Mouse (Mus musculus): ENCODE measurements at regions not wholly inside any gene's neighbourhood (a gene's known extent, or its start where the extent isn't known, plus 50 kb on each side); places are given as distances from the start of the nearest gene placed in this dataset.

DNA sequence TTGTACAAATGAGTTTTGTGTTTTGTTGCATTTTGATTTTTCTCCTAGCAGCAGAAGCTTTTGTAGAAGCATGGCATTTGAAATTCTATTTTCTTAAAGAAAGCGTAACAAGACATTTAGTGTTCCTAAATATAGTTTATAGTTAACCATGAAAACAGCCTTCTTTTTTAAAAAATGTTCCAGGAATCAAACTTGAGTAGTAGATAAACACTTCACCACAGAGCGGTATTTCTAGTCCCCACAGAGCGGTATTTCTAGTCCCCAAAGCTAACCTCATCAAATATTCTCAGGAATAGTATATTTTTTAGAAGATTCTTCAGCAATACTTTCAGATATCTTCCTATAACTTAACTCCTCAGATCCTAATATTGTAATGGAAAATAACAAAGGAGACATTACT lies 2146.6 kb downstream of the 9330182O14Rik start:
- no peak for ATAC-seq (ENCODE audit: insufficient number of reproducible peaks, low FRiP score, low TSS enrichment)

DNA sequence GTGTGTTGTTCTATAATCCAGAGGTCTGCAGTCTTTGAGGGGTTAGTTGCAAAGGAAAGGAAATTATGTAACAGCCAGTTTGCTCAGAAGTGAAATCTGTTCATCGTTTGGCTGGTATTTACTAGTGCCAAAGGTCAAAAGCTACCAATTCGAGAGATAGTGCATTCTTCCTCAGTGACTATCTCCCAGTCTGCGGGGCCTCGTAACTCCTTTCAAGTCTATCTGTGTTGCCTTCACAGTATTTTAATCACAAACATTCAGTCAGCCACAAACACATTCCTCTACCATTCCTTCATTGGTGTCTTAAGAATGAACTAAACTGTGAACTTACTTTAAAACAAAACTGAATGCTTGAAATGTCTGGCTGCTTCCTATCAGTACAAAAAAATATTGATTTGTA lies 2162.2 kb downstream of the 9330182O14Rik start:
- no peak for ATAC-seq (ENCODE audit: insufficient number of reproducible peaks, low FRiP score, low TSS enrichment)

DNA sequence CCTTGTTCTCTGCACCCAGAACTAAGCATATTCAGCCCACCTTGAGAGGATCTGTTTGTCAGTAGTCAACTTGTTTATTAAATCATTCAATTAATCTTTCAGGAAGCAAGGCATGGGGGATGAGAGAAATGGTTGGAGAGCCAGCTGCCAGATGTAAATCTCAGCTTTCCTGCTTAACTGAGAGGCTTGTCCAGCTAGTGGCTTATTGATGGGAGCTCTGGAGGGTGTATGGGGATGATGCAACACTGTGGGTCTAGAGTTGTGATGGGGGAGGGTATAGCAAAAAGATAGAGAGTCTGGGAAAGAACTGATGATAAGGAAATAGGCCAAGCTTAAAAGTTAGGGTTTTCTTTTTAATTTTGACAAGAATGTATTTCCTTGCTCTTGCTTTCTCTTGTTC lies 2163.3 kb downstream of the 9330182O14Rik start:
- no peak for ATAC-seq (ENCODE audit: insufficient number of reproducible peaks, low FRiP score, low TSS enrichment)

- ATAC-seq (ENCODE audit: insufficient number of reproducible peaks, low FRiP score, low TSS enrichment): no peak
These were observed 2167.8 kb downstream of the 9330182O14Rik start for GRCm38 (mm10) chr15:42301956-42302355.

DNA sequence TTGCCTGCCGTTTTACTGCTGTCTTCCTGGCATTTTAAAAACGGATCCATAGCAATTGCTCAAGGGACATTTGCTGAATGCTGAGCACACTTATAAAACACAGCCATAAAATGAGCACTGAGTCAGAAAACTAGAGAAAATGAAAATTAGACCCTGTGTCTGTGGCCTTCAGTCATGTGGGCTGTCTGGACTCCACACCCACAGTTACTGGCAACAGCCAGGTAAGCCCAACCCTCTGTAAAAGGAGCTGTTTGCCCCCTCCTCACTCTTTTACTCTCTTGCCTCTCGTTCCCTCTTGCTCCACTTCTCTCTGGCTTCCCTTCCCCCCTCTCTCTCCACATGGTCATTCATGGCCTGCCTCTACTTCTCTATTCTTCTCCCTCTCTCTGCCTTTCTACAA lies 2169.9 kb downstream of the 9330182O14Rik start:
- ATAC-seq (ENCODE audit: insufficient number of reproducible peaks, low FRiP score, low TSS enrichment): no peak

DNA sequence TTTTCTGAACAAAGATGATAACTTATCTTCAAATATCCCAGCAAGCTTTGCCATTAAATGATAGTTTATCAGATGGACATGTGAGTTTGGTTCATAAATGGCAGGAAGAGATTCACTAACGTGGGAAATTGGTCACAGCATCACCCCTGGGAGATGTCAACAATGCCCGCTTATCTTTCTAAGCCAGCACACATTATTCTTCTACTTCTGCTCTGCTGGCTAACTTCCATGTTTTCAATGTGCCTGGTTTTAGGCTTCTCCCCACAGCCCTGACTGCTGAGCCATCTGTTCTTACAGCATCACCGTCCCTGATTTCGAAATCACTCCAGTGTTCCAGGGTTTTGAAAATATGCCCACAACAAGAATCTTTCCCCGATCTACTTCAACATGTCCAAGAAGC lies 2175.4 kb downstream of the 9330182O14Rik start:
- ATAC-seq (ENCODE audit: insufficient number of reproducible peaks, low FRiP score, low TSS enrichment): peak; percentile 100

GRCm38 (mm10) chr15:42311166-42311565 lies 2177.0 kb downstream of the 9330182O14Rik start:
- no peak for ATAC-seq (ENCODE audit: insufficient number of reproducible peaks, low FRiP score, low TSS enrichment)

DNA sequence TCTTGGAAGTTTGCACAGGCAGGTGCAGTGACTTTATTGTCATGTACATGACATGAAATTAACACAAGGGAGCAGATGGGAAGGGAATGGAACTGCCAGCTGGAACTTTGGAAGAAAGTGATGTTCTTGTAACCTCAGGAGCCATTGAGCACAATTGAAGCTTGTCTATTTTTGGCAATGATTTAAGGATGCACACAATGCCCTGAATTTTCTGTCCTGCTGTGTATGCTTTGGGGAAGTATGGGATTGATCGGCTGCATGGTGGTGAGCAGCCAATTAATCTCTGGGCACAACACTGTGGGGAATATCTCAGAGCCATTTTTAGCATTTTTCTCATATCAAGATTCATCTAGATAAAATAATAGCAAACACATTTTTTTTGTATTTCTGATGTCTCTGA lies 2186.2 kb downstream of the 9330182O14Rik start:
- ATAC-seq (ENCODE audit: insufficient number of reproducible peaks, low FRiP score, low TSS enrichment): no peak

GRCm38 (mm10) chr15:42322940-42323339 lies 2188.8 kb downstream of the 9330182O14Rik start:
- ATAC-seq (ENCODE audit: insufficient number of reproducible peaks, low FRiP score, low TSS enrichment): no peak

DNA sequence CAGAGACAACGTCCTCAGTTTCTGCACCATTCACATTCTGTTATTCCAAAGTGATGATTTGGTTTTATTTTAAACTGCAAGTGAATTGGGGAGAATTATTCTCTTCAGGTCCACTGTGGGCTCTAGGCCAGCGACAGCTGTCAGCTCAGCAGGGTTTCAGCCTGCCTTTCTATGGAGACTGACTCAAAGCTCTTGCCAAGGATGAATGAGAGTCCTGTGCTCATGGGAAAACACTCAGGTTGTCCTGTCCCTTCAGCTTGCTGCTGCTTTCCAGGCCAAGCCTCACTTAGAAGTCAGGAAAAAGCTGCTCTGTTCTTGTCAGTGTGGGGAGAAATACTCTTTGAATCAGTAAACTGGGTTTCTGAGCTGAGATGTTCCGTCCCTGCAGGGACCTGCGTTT lies 2191.1 kb downstream of the 9330182O14Rik start:
- peak; percentile 98 for ATAC-seq (ENCODE audit: insufficient number of reproducible peaks, low FRiP score, low TSS enrichment)

- ATAC-seq (ENCODE audit: insufficient number of reproducible peaks, low FRiP score, low TSS enrichment): no peak
These were observed 2194.4 kb downstream of the 9330182O14Rik start for GRCm38 (mm10) chr15:42328535-42328934.

GRCm38 (mm10) chr15:42329742-42330141 lies 2195.6 kb downstream of the 9330182O14Rik start:
- no peak for ATAC-seq (ENCODE audit: insufficient number of reproducible peaks, low FRiP score, low TSS enrichment)

DNA sequence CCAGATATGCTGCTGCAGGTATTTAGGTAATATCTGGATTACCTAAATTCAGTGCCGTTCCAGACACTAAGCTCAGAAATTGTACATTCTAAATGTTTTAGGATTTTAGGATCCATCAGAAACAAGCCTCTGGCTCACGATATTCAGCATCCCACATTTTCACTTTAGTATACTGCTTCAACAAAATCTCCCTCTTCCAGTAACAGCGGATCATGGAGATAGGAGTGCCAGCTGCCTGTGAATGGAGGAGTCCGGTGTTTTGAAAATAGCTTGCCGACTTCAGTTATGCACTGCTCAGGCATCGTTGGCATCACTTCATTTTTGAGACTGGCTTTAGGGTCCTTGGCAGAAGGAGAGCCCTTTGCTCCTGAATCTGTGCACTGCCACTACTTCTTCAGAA lies 2199.5 kb downstream of the 9330182O14Rik start:
- ATAC-seq (ENCODE audit: insufficient number of reproducible peaks, low FRiP score, low TSS enrichment): no peak

DNA sequence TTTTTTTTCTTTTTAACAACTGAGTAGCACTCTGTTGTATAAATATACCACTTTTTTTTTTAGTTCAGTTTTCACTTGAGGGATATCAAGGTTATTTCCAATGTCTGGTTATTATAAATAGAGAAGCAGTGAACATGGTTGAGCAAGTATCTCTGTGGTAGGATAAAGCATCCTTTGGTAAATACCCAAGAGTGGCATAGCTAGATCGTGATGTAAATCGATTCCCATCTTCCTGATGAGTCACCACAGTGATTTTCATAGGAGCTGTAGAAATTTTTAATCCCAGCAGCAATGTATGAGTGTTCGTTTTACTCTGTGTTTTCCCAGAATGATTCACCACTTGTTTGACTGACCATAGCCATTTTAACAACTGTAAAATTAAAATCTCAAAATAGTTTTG lies 2212.0 kb downstream of the 9330182O14Rik start:
- ATAC-seq (ENCODE audit: insufficient number of reproducible peaks, low FRiP score, low TSS enrichment): no peak

DNA sequence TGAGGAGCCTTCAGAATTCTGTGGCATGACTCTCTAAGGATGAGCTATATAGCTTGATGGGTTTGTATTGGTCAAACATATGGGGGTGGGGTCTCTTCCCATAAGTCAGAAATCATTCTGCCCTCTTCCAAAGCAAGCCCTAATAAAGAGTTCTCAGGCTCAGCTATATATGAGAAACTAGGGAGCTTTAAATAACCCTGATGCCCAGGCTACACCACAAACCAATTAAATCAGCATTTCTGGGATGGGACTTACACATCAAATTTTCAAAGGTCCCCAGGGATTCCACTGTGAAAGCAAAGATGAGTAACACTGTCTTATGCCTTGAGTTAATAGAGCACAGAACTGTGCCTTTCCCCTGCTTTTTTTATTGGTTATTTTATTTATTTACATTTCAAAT lies 2227.7 kb downstream of the 9330182O14Rik start:
- no peak for ATAC-seq (ENCODE audit: insufficient number of reproducible peaks, low FRiP score, low TSS enrichment)

DNA sequence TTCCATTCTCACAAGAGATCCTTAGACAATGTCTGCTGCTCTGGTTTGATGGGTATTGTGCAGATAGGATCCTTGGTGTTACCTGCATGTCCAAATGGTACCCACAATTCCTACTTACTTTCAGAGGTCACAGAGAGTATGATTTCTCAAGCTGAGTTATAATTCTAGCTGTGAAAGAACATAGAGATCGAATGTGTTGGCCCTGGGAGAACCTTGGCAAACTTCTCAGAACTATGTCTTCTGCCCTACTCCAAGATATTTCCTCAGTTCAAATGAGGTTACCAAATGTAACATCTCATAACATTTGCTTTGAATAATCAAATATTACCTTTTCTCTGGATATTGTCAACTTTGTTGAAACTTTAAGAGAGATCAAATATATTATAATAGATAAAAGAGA lies 2230.8 kb downstream of the 9330182O14Rik start:
- no peak for ATAC-seq (ENCODE audit: insufficient number of reproducible peaks, low FRiP score, low TSS enrichment)

GRCm38 (mm10) chr15:42366796-42367195 lies 2232.6 kb downstream of the 9330182O14Rik start:
- no peak for ATAC-seq (ENCODE audit: insufficient number of reproducible peaks, low FRiP score, low TSS enrichment)

- ATAC-seq (ENCODE audit: insufficient number of reproducible peaks, low FRiP score, low TSS enrichment): no peak
These were observed 2235.4 kb downstream of the 9330182O14Rik start for GRCm38 (mm10) chr15:42369603-42370002.

DNA sequence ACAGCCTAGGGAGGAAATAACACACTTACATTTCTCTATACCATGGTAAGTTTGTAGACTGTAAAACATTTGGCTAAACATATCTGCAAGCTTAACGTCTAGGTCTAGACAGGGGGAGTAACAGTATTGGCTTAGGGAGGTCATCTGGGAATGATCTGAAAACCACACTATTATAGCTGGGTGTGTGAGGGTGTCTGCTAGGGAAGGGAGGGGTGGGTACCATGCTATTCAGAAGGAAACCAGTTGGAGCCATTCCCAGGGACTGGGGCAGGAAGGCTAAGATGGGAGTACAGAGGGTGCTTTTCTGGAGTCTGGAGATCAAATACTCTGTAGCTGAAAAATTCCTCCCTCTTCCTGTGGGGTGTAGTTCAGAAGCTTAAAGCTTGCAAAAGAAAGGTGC lies 2235.9 kb downstream of the 9330182O14Rik start:
- ATAC-seq (ENCODE audit: insufficient number of reproducible peaks, low FRiP score, low TSS enrichment): no peak

DNA sequence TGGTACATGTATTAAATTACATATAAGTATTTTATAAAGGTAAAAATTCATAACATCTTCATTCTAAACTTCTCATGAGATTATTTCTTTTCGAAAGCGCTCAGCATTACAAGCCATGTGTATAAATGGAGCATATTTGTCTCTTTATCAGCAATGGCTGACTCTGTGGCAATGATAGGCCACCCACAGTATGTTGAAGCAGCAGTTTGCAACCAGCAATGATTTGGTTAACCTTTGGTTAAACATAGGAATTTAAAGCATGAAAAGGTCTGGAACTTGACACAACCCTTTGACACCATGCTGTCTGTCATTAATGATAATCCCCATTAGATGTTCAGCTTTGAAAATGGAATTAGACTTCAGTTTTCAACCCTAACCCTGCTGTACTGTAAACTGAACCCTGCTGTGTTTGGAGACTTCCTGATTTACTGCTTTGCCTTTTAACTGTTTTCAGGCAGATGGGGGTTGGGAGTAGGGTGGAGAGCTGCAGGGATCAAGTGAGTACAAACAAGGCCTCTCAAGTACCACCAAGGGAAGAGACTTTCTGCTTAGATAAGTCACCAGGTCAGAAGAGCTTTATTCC lies 2238.6 kb downstream of the 9330182O14Rik start:
- ATAC-seq (ENCODE audit: insufficient number of reproducible peaks, low FRiP score, low TSS enrichment): no peak

Data from cerebellum, adult (tissue).